Mouse (Mus musculus) small intestine, adult 2 months (tissue): ENCODE results near the gene Stk38l. TPM values are rescaled to one million over a fixed set of nuclear protein-coding genes. Genes with fewer than 3 reads are reported as not detected.
"Not testable (repeated sequence)": the region's sequence is repeated elsewhere in the genome, so short reads cannot be mapped to it uniquely, and the experiment has no call there.

Experiments used
- H3K27ac ChIP-seq: fragments of 200-500 bp; 2 replicates; pipeline ENCODE4 v1.5.1; 2012; ENCODE audit warnings: low read depth, low read length, control low read depth, inconsistent platforms; ENCODE audit not compliant: insufficient read depth
- H3K27me3 ChIP-seq: fragments of 200-500 bp; 2 replicates; pipeline ENCODE4 v1.6.1; 2012; ENCODE audit warnings: mild to moderate bottlenecking, moderate library complexity, low read length, inconsistent platforms; ENCODE audit not compliant: control insufficient read depth, insufficient read depth
- H3K36me3 ChIP-seq: fragments of 200-500 bp; 2 replicates; pipeline ENCODE4 v1.6.1; 2012; ENCODE audit warnings: mild to moderate bottlenecking, low read length, control low read depth, inconsistent platforms; ENCODE audit not compliant: control insufficient read depth, insufficient read depth
- H3K4me1 ChIP-seq: fragments of 200-500 bp; 2 replicates; pipeline ENCODE4 v1.6.1; 2012; ENCODE audit warnings: low read length, inconsistent platforms, mixed read lengths; ENCODE audit not compliant: control insufficient read depth, insufficient read depth, insufficient read length
- H3K4me3 ChIP-seq: fragments of 200-500 bp; 2 replicates; pipeline ENCODE4 v1.5.1; 2012; ENCODE audit warnings: low read depth, mild to moderate bottlenecking, control low read depth, inconsistent platforms, low read length, moderate library complexity
- CTCF ChIP-seq: fragments of 200-500 bp; IDR thresholded peaks from 2 replicates; pipeline ENCODE4 v1.5.1; 2012; ENCODE audit warnings: low read depth, mild to moderate bottlenecking, control low read depth, inconsistent platforms, low read length, moderate library complexity, mixed read lengths; ENCODE audit not compliant: insufficient replicate concordance, insufficient read length; ENCODE audit errors: extremely low read depth
- POLR2A ChIP-seq: fragments of 200-500 bp; IDR thresholded peaks from 2 replicates; pipeline ENCODE4 v1.6.1; 2012; ENCODE audit warnings: low read depth, mild to moderate bottlenecking, control low read depth, inconsistent platforms, low read length, moderate library complexity
- WGBS: fragments of 180-500 bp; shearing (Covaris S2); methylation state at CpG from one replicate; pipeline ENCODE4 v1.1.7; 2018; 5-methylcytosine and 5-hydroxymethylcytosine counted together
- polyA plus RNA-seq: library from polyadenylated mRNA; depleted of rRNA; stranded (reverse); fragments of >200 nt; gene quantifications from 2 replicates; pipeline ENCODE4 v1.2.3, GENCODE M21; 2012

The Stk38l gene
- polyA plus RNA-seq, 1 experiment = 1.6 TPM

GRCm38 (mm10) chr6:146770005-146770745 lies 45.4 kb downstream of the Stk38l start:
- H3K4me3 ChIP-seq = no peak overlapping the region
- no peaks in the 10 kb centered on the region for H3K4me1 ChIP-seq
- H3K27ac ChIP-seq = no peak overlapping the region
- H3K27me3 ChIP-seq = no peaks in the 10 kb centered on the region
- TF ChIP-seq POLR2A = no peak
- TF ChIP-seq CTCF = no peak
- peaks cover 56% of the 10 kb centered on the region for H3K36me3 ChIP-seq
- WGBS = 70% methylated on average over 6 of the region's 6 CpGs

GRCm38 (mm10) chr6:146770808-146771207 lies 46.0 kb downstream of the Stk38l start:
- H3K27me3 ChIP-seq = no peaks in the 10 kb centered on the region
- H3K36me3 ChIP-seq = peaks cover 56% of the 10 kb centered on the region
- no peak overlapping the region for H3K4me3 ChIP-seq
- no peak for TF ChIP-seq POLR2A
- no peak for TF ChIP-seq CTCF
- H3K4me1 ChIP-seq = no peaks in the 10 kb centered on the region
- WGBS = 88% methylated on average over 5 of the region's 5 CpGs
- H3K27ac ChIP-seq = no peak overlapping the region

- H3K27ac ChIP-seq, H3K4me3 ChIP-seq, H3K27me3 ChIP-seq, H3K4me1 ChIP-seq: not testable (repeated sequence)
- 90% methylated on average over 8 of the region's 8 CpGs for WGBS
- peaks cover 34% of the 10 kb centered on the region for H3K36me3 ChIP-seq
Observed at GRCm38 (mm10) chr6:146775864-146776263, 51.1 kb downstream of the Stk38l start.

GRCm38 (mm10) chr6:146776610-146777389 lies 52.0 kb downstream of the Stk38l start:
- WGBS = 47% methylated on average over 2 of the region's 2 CpGs
- no peak for TF ChIP-seq POLR2A
- TF ChIP-seq CTCF = no peak
- Histone ChIP-seq H3K4me1 (no peaks in the 10 kb centered on the region), H3K4me3 (no peak overlapping the region), H3K27me3 (no peaks in the 10 kb centered on the region), H3K27ac (no peak overlapping the region), H3K36me3 (peaks cover 29% of the 10 kb centered on the region)

- TF ChIP-seq CTCF (no peak), POLR2A (no peak)
- no peaks in the 10 kb centered on the region for H3K27me3 ChIP-seq
- no peaks in the 10 kb centered on the region for H3K4me1 ChIP-seq
- 92% methylated on average over 3 of the region's 3 CpGs for WGBS
- H3K36me3 ChIP-seq = peaks cover 22% of the 10 kb centered on the region
- H3K27ac ChIP-seq = no peak overlapping the region
- H3K4me3 ChIP-seq = no peak overlapping the region
Observed at GRCm38 (mm10) chr6:146778055-146778454, 53.3 kb downstream of the Stk38l start.

- Histone ChIP-seq H3K4me3 (no peak overlapping the region), H3K27me3 (no peaks in the 10 kb centered on the region), H3K27ac (no peak overlapping the region), H3K4me1 (no peaks in the 10 kb centered on the region), H3K36me3 (peaks cover 7% of the 10 kb centered on the region)
- TF ChIP-seq POLR2A (no peak), CTCF (no peak)
- 82% methylated on average over 3 of the region's 3 CpGs for WGBS
Observed at GRCm38 (mm10) chr6:146781566-146781965, 56.8 kb downstream of the Stk38l start.

GRCm38 (mm10) chr6:146793527-146793926 lies 68.7 kb downstream of the Stk38l start:
- TF ChIP-seq CTCF = no peak
- TF ChIP-seq POLR2A = no peak
- Histone ChIP-seq H3K27me3 (no peaks in the 10 kb centered on the region), H3K27ac (no peak overlapping the region), H3K4me3 (no peak overlapping the region), H3K4me1 (peaks cover 15% of the 10 kb centered on the region), H3K36me3 (no peaks in the 10 kb centered on the region)
- WGBS = 35% methylated on average over 3 of the region's 3 CpGs
